Mouse (Mus musculus): ENCODE measurements around the gene Chn1. TPM values are rescaled to one million over a fixed set of nuclear protein-coding genes. Genes with fewer than 3 reads are reported as not detected.

Gene Chn1
- polyA plus RNA-seq, 1 experiment from 2014 or later = 20.5 TPM

DNA sequence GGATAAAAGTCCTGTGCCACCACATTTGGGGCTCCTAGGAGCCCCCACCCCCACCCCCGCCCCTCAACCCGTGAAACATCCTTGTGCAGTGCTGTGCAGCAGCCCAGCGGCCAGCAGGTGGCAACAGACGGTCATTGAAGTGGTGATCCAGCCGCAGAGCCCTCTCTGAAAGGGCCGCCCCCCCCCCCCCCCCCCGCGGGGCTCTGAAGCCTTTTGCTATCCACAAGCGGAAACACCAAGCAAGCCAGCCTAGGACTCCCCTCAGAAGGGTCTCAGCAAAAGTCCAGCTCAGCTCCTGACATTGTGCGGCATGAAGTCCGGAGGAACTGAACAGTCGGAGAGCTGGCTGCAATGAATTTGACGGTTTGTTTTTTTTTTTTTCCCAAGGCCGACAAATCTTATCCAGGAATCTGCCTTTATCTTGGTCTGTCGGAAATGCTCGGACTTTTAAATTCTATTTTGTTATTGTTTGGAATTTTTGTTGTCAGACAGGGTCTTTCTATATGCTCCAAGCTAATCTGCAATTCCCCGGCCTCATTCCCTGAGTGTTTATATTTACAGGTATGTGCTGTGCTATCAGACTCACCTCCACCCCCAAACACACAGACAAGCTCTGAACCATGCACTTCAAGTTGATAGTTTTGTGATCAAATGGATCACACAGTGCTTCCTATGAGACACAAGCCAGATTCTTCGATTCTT is 190.3 kb downstream of the Chn1 start:
- WGBS = 1% methylated on average over 17 of the region's 18 CpGs
- peak; percentile 76 for ATAC-seq (replicated peaks; ENCODE audit: extremely low read depth, insufficient read depth, low FRiP score)

DNA sequence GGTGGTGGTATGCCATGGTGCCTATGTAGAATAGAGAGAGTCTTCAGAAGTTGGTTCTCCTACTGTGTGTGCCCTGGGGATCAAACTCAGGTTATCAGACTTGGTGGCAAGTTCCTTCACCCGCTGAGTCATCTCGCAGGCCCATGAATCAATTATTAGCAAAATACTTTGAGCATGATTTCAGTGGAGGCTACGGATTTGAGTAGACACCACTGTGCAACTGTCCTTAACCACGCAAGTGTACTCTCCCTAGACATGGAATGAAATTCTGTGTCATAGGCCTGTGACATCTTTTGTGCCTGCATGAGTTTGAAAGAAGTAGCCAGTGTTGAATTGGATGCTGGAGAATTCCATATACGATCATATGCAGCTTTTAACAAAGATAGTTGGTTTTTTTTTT is 194.4 kb downstream of the Chn1 start:
- H3K9ac ChIP-seq (ENCODE audit: low read length) = no peak overlapping the region
- H3K36me3 ChIP-seq (ENCODE audit: control insufficient read depth, insufficient read depth) = no peaks in the 10 kb centered on the region
- H3K4me1 ChIP-seq (ENCODE audit: control insufficient read depth, insufficient read depth, low read length) = peaks cover 5% of the 10 kb centered on the region
- H3K27me3 ChIP-seq (ENCODE audit: control insufficient read depth, insufficient read depth, low read length) = no peaks in the 10 kb centered on the region
- H3K4me2 ChIP-seq (ENCODE audit: low read depth, low read length) = no peak overlapping the region
- no peak overlapping the region for H3K27ac ChIP-seq (ENCODE audit: low read length)
- H3K9me3 ChIP-seq (replicated peaks; ENCODE audit: control insufficient read depth, low read length) = no peaks in the 10 kb centered on the region
- WGBS = 87% methylated on average over 5 of the region's 5 CpGs
- no peak overlapping the region for H3K4me3 ChIP-seq (ENCODE audit: low read length)
- no peak for ATAC-seq (replicated peaks; ENCODE audit: extremely low read depth, insufficient read depth, low FRiP score)

More for the DNA sequence above, 190.3 kb downstream of the Chn1 start:
- no peak overlapping the region; the same call in 1 of the 2 replicates for H3K27ac ChIP-seq (ENCODE audit: low read length)
- peak overlapping the region; percentile 60 for H3K4me3 ChIP-seq (ENCODE audit: low read length)
- no peaks in the 10 kb centered on the region for H3K36me3 ChIP-seq (ENCODE audit: control insufficient read depth, insufficient read depth)
- H3K9me3 ChIP-seq (replicated peaks; ENCODE audit: control insufficient read depth, low read length) = no peaks in the 10 kb centered on the region
- peaks cover 25% of the 10 kb centered on the region for H3K4me1 ChIP-seq (ENCODE audit: control insufficient read depth, insufficient read depth, low read length)
- H3K9ac ChIP-seq (ENCODE audit: low read length) = peak overlapping the region; percentile 68
- H3K4me2 ChIP-seq (ENCODE audit: low read depth, low read length) = peak overlapping the region; percentile 74
- H3K27me3 ChIP-seq (ENCODE audit: control insufficient read depth, insufficient read depth, low read length) = no peaks in the 10 kb centered on the region

- Histone ChIP-seq H3K27me3 (ENCODE audit: control insufficient read depth, insufficient read depth, low read length) (no peaks in the 10 kb centered on the region), H3K27ac (ENCODE audit: low read length) (no peak within 1 kb of the TSS), H3K4me2 (ENCODE audit: low read depth, low read length) (no peak within 1 kb of the TSS), H3K9me3 (replicated peaks; ENCODE audit: control insufficient read depth, low read length) (no peaks in the 10 kb centered on the region), H3K9ac (ENCODE audit: low read length) (no peak within 1 kb of the TSS), H3K36me3 (ENCODE audit: control insufficient read depth, insufficient read depth) (no peaks in the 10 kb centered on the region), H3K4me3 (ENCODE audit: low read length) (no peak within 1 kb of the TSS), H3K4me1 (ENCODE audit: control insufficient read depth, insufficient read depth, low read length) (no peaks in the 10 kb centered on the region)
- WGBS = 86% methylated on average over 9 of the region's 9 CpGs
- ATAC-seq (replicated peaks; ENCODE audit: extremely low read depth, insufficient read depth, low FRiP score) = no peak
These were observed 195.0 kb downstream of the Chn1 start, which contains the start of gene Chrna1 for GRCm38 (mm10) chr2:73580166-73580565. Chrna1 (minus strand) TSS chr2:73580338.

DNA sequence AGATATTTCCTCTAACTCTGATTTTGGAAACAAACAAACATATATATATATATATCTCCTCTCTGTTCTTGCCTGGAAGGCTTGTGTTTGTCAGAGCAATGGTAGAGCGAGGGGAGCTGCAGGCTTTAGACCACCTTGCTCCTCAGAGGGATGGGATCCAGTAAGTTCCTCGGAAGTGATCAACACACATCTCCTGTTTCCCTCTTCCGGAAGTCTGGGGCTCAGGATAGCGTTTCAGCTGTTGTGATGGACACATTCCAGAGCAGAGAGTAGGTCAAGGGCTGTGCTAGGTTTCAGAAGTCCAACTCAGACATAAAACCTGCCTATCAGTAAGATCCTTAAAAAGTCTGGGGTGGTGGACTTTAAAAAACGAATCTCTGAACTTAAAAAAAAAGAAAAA is 196.0 kb downstream of the Chn1 start:
- ATAC-seq (replicated peaks; ENCODE audit: extremely low read depth, insufficient read depth, low FRiP score) = no peak
- Histone ChIP-seq H3K27me3 (ENCODE audit: control insufficient read depth, insufficient read depth, low read length) (no peaks in the 10 kb centered on the region), H3K4me1 (ENCODE audit: control insufficient read depth, insufficient read depth, low read length) (no peaks in the 10 kb centered on the region), H3K9me3 (replicated peaks; ENCODE audit: control insufficient read depth, low read length) (no peaks in the 10 kb centered on the region), H3K4me2 (ENCODE audit: low read depth, low read length) (no peak overlapping the region), H3K9ac (ENCODE audit: low read length) (no peak overlapping the region), H3K27ac (ENCODE audit: low read length) (no peak overlapping the region), H3K36me3 (ENCODE audit: control insufficient read depth, insufficient read depth) (no peaks in the 10 kb centered on the region), H3K4me3 (ENCODE audit: low read length) (no peak overlapping the region)
- 30% methylated on average over 5 of the region's 5 CpGs for WGBS

DNA sequence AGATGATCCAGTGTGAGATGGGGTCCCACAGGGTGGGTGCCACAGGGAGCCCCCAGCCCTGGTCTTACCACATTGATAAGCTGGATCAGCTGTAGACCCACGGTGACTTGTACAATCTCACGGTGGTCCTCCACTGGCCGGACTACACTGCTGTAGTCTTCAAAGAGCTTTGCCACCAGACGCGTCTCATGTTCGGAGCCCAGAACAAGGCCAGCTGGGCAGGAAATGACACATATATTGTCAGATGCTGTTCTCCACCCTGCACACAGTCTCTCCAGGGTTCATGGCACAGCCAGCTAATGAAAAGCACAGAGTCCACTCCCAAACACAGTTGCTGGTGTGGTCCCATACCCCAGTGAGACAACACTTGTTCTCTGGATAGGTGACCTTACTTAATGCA is 200.7 kb downstream of the Chn1 start:
- WGBS = 60% methylated on average over 6 of the region's 6 CpGs
- no peak overlapping the region for H3K9ac ChIP-seq (ENCODE audit: low read length)
- no peak for ATAC-seq (replicated peaks; ENCODE audit: extremely low read depth, insufficient read depth, low FRiP score)

GRCm38 (mm10) chr2:73573556-73573955 is 201.6 kb downstream of the Chn1 start:
- H3K4me2 ChIP-seq (ENCODE audit: low read depth, low read length) = no peak overlapping the region
- H3K27ac ChIP-seq (ENCODE audit: low read length) = no peak overlapping the region
- 0 out of 2 replicates have a peak, but pooled peaks cover 2% of the 10 kb centered on the region for H3K27me3 ChIP-seq (ENCODE audit: control insufficient read depth, insufficient read depth, low read length)
- H3K9me3 ChIP-seq (replicated peaks; ENCODE audit: control insufficient read depth, low read length) = no peaks in the 10 kb centered on the region
- no peak overlapping the region for H3K4me3 ChIP-seq (ENCODE audit: low read length)
- H3K9ac ChIP-seq (ENCODE audit: low read length) = no peak overlapping the region
- no peaks in the 10 kb centered on the region for H3K36me3 ChIP-seq (ENCODE audit: control insufficient read depth, insufficient read depth)
- no peaks in the 10 kb centered on the region for H3K4me1 ChIP-seq (ENCODE audit: control insufficient read depth, insufficient read depth, low read length)
- WGBS = 83% methylated on average over 4 of the region's 4 CpGs
- no peak for ATAC-seq (replicated peaks; ENCODE audit: extremely low read depth, insufficient read depth, low FRiP score)

More for the DNA sequence above, 200.7 kb downstream of the Chn1 start:
- H3K27ac ChIP-seq (ENCODE audit: low read length) = no peak overlapping the region
- H3K4me1 ChIP-seq (ENCODE audit: control insufficient read depth, insufficient read depth, low read length) = no peaks in the 10 kb centered on the region
- no peaks in the 10 kb centered on the region for H3K9me3 ChIP-seq (replicated peaks; ENCODE audit: control insufficient read depth, low read length)
- H3K4me3 ChIP-seq (ENCODE audit: low read length) = no peak overlapping the region
- H3K27me3 ChIP-seq (ENCODE audit: control insufficient read depth, insufficient read depth, low read length) = 0 out of 2 replicates have a peak, but pooled peaks cover 2% of the 10 kb centered on the region
- no peak overlapping the region for H3K4me2 ChIP-seq (ENCODE audit: low read depth, low read length)
- no peaks in the 10 kb centered on the region for H3K36me3 ChIP-seq (ENCODE audit: control insufficient read depth, insufficient read depth)

DNA sequence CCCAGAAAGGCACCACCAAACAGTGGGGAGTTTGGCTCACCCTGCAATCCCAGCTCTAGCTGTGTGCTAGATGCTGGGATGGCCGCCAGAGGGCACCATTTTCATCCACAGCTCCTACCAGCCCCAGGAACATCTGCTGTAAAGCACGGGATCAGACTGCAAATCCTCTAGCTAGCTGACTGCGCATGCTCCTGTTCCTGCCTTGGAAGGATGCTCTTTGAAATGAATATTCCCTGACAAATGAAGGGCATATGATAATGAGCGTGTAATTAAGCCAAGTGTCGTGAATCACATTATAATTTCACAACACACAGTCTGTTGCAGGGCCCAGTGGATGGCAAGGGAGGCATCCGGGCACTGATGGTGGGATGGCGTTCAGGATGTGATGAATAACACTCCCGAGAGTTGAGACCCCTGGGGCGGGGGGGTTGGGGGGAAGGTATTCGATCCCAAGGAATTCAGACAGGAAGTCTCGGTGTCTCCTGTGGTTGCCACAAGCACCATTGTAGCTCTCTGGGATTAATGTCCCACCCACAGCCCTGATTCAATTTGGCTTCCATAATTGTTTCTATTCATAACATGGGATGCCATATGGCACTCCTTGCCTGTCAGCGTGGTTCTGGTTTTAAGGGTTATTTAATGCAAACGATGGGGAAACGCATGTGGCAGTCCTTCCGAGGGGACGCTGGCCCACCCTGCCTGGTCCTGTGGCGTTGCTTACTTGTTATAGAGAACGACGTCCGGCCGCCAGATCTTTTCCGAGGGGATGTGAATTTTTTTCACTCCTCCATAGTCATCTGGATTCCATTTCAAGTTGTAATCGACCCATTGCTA is 202.4 kb downstream of the Chn1 start:
- H3K27me3 ChIP-seq (ENCODE audit: control insufficient read depth, insufficient read depth, low read length) = peaks cover 4% of the 10 kb centered on the region; the same call in 1 of the 2 replicates
- no peak overlapping the region for H3K9ac ChIP-seq (ENCODE audit: low read length)
- 36% methylated on average over 23 of the region's 23 CpGs for WGBS
- no peaks in the 10 kb centered on the region for H3K4me1 ChIP-seq (ENCODE audit: control insufficient read depth, insufficient read depth, low read length)
- H3K27ac ChIP-seq (ENCODE audit: low read length) = no peak overlapping the region
- H3K9me3 ChIP-seq (replicated peaks; ENCODE audit: control insufficient read depth, low read length) = no peaks in the 10 kb centered on the region
- no peak; the same call in 1 of the 2 replicates for ATAC-seq (replicated peaks; ENCODE audit: extremely low read depth, insufficient read depth, low FRiP score)
- H3K36me3 ChIP-seq (ENCODE audit: control insufficient read depth, insufficient read depth) = no peaks in the 10 kb centered on the region
- no peak overlapping the region for H3K4me3 ChIP-seq (ENCODE audit: low read length)
- peak overlapping the region; percentile 23; the same call in 1 of the 2 replicates for H3K4me2 ChIP-seq (ENCODE audit: low read depth, low read length)

DNA sequence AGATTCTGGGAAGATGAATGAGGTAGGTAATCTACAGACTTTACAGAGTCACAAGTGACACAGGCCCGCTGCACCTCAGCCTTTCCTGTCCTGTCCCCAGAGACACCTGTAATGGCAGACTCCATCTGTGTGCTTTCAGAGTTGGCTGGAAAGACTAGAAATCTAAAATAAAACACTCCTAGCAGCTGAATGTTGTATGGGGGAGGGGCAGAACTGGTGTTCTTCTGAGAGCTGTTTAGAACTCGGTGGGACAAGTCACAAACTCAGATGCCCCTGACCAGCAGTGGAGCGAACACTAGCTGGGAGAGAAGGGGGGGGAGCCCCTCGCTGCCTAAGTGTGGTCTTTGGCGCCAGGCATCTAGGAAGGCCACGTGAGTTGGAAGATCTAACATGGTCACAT is 203.2 kb downstream of the Chn1 start:
- H3K4me3 ChIP-seq (ENCODE audit: low read length) = no peak overlapping the region
- no peak overlapping the region for H3K4me2 ChIP-seq (ENCODE audit: low read depth, low read length)
- ATAC-seq (replicated peaks; ENCODE audit: extremely low read depth, insufficient read depth, low FRiP score) = no peak
- H3K9ac ChIP-seq (ENCODE audit: low read length) = no peak overlapping the region
- no peak overlapping the region for H3K27ac ChIP-seq (ENCODE audit: low read length)
- 63% methylated on average over 6 of the region's 6 CpGs for WGBS
- H3K4me1 ChIP-seq (ENCODE audit: control insufficient read depth, insufficient read depth, low read length) = no peaks in the 10 kb centered on the region
- H3K36me3 ChIP-seq (ENCODE audit: control insufficient read depth, insufficient read depth) = no peaks in the 10 kb centered on the region
- peaks cover 4% of the 10 kb centered on the region; the same call in 1 of the 2 replicates for H3K27me3 ChIP-seq (ENCODE audit: control insufficient read depth, insufficient read depth, low read length)
- H3K9me3 ChIP-seq (replicated peaks; ENCODE audit: control insufficient read depth, low read length) = no peaks in the 10 kb centered on the region

GRCm38 (mm10) chr2:73571304-73571703 is 203.8 kb downstream of the Chn1 start:
- Histone ChIP-seq H3K36me3 (ENCODE audit: control insufficient read depth, insufficient read depth) (no peaks in the 10 kb centered on the region), H3K27ac (ENCODE audit: low read length) (no peak overlapping the region), H3K9me3 (replicated peaks; ENCODE audit: control insufficient read depth, low read length) (no peaks in the 10 kb centered on the region), H3K4me2 (ENCODE audit: low read depth, low read length) (no peak overlapping the region), H3K9ac (ENCODE audit: low read length) (no peak overlapping the region), H3K4me1 (ENCODE audit: control insufficient read depth, insufficient read depth, low read length) (no peaks in the 10 kb centered on the region), H3K27me3 (ENCODE audit: control insufficient read depth, insufficient read depth, low read length) (peaks cover 4% of the 10 kb centered on the region; the same call in 1 of the 2 replicates), H3K4me3 (ENCODE audit: low read length) (no peak overlapping the region)
- ATAC-seq (replicated peaks; ENCODE audit: extremely low read depth, insufficient read depth, low FRiP score) = no peak
- 89% methylated on average over 9 of the region's 9 CpGs for WGBS
